Mouse (Mus musculus) limb, embryonic 11.5 days (tissue): ENCODE results near the gene Izumo2. TPM values are rescaled to one million over a fixed set of nuclear protein-coding genes. Genes with fewer than 3 reads are reported as not detected.
A peak's percentile ranks its signal among the peaks of the same experiment; 100 is the strongest.

Experiments used
- ATAC-seq: fragments of 200-750 bp; cut with Nextera tagmentation; 2 replicates; pipeline ENCODE4 v1.8.0; 2017; ENCODE audit warnings: low read depth; ENCODE audit not compliant: insufficient number of reproducible peaks, low FRiP score, low TSS enrichment
- DNase-seq: peaks from one replicate; pipeline ENCODE4 v3.0.0-alpha.2; 2015; ENCODE audit warnings: low spot score
- H3K27ac ChIP-seq: fragments of 300-500 bp; sonication (generic); replicated peaks from 2 replicates; pipeline ENCODE4 v1.5.1; 2014; ENCODE audit warnings: low read depth, mild to moderate bottlenecking, low read length
- H3K27me3 ChIP-seq: fragments of 300-500 bp; sonication (generic); 2 replicates; pipeline ENCODE4 v1.6.1; 2014; ENCODE audit warnings: mild to moderate bottlenecking, low read length, mixed read lengths; ENCODE audit not compliant: control insufficient read depth, insufficient read depth
- H3K36me3 ChIP-seq: fragments of 300-500 bp; sonication (generic); 2 replicates; pipeline ENCODE4 v1.6.1; 2014; ENCODE audit warnings: mild to moderate bottlenecking, low read length, moderate library complexity, mixed read lengths; ENCODE audit not compliant: control insufficient read depth, insufficient read depth
- H3K4me1 ChIP-seq: fragments of 300-500 bp; sonication (generic); 2 replicates; pipeline ENCODE4 v1.6.1; 2014; ENCODE audit warnings: low read length, mixed read lengths; ENCODE audit not compliant: control insufficient read depth, insufficient read depth
- H3K4me2 ChIP-seq: fragments of 300-500 bp; sonication (generic); 2 replicates; pipeline ENCODE4 v1.6.1; 2014; ENCODE audit warnings: low read depth, mild to moderate bottlenecking, moderate library complexity; ENCODE audit not compliant: severe bottlenecking
- H3K4me3 ChIP-seq: fragments of 300-500 bp; sonication (generic); 2 replicates; pipeline ENCODE4 v1.5.1; 2014; ENCODE audit warnings: low read depth, low read length
- H3K9ac ChIP-seq: fragments of 300-500 bp; sonication (generic); 2 replicates; pipeline ENCODE4 v1.6.1; 2014; ENCODE audit warnings: mild to moderate bottlenecking, low read length
- H3K9me3 ChIP-seq: fragments of 300-500 bp; sonication (generic); 2 replicates; pipeline ENCODE4 v1.6.1; 2016; ENCODE audit warnings: low read length; ENCODE audit not compliant: control insufficient read depth
- WGBS: fragments of 180-500 bp; shearing (Covaris S2); extraction: QIAGEN DNeasy Blood & Tissue Kit; methylation state at CpG from one replicate; pipeline ENCODE4 v1.1.7; 2014; 5-methylcytosine and 5-hydroxymethylcytosine counted together
- polyA plus RNA-seq: library from polyadenylated mRNA; unstranded; fragments of >200 nt; fragmentation: Nextera tagmentation; extraction: Ambion mirVana; gene quantifications from 2 replicates; pipeline ENCODE4 v1.2.1, GENCODE M21; 2014

The Izumo2 gene
- polyA plus RNA-seq, 1 experiment from 2014 or later: not detected

- ATAC-seq (no peak), DNase-seq (no peak)
- Histone ChIP-seq H3K27ac (no peak overlapping the region), H3K9me3 (no peaks in the 10 kb centered on the region), H3K36me3 (no peaks in the 10 kb centered on the region), H3K4me3 (no peak overlapping the region), H3K9ac (no peak overlapping the region), H3K4me2 (no peak overlapping the region), H3K27me3 (no peaks in the 10 kb centered on the region), H3K4me1 (no peaks in the 10 kb centered on the region)
- WGBS: 74% methylated on average over 17 of the region's 17 CpGs
Measured at GRCm38 (mm10) chr7:44685531-44686402, 22.8 kb upstream of the Izumo2 start.

GRCm38 (mm10) chr7:44688890-44689289, 19.7 kb upstream of the Izumo2 start:
- Histone ChIP-seq H3K27me3 (no peaks in the 10 kb centered on the region), H3K4me3 (no peak overlapping the region), H3K36me3 (no peaks in the 10 kb centered on the region), H3K4me1 (no peaks in the 10 kb centered on the region), H3K4me2 (no peak overlapping the region), H3K9ac (no peak overlapping the region), H3K9me3 (no peaks in the 10 kb centered on the region), H3K27ac (no peak overlapping the region)
- no peak for DNase-seq
- 77% methylated on average over 3 of the region's 3 CpGs for WGBS
- ATAC-seq: no peak

- H3K36me3 ChIP-seq: no peaks in the 10 kb centered on the region
Measured at GRCm38 (mm10) chr7:44689331-44689730, 19.2 kb upstream of the Izumo2 start.

GRCm38 (mm10) chr7:44693427-44694175, 14.9 kb upstream of the Izumo2 start:
- no peaks in the 10 kb centered on the region for H3K27me3 ChIP-seq
- H3K9ac ChIP-seq: no peak overlapping the region
- peaks cover 5% of the 10 kb centered on the region; the same call in 1 of the 2 replicates for H3K4me1 ChIP-seq
- DNase-seq (no peak), ATAC-seq (no peak)
- no peaks in the 10 kb centered on the region for H3K36me3 ChIP-seq
- H3K27ac ChIP-seq: no peak overlapping the region
- 70% methylated on average over 10 of the region's 10 CpGs for WGBS
- no peak overlapping the region for H3K4me2 ChIP-seq
- H3K9me3 ChIP-seq: no peaks in the 10 kb centered on the region
- H3K4me3 ChIP-seq: no peak overlapping the region

More at GRCm38 (mm10) chr7:44689331-44689730, 19.2 kb upstream of the Izumo2 start:
- 93% methylated on average over 7 of the region's 7 CpGs for WGBS
- H3K27ac ChIP-seq: no peak overlapping the region
- H3K27me3 ChIP-seq: no peaks in the 10 kb centered on the region
- H3K4me3 ChIP-seq: no peak overlapping the region
- H3K9me3 ChIP-seq: no peaks in the 10 kb centered on the region
- ATAC-seq (no peak), DNase-seq (no peak)
- no peaks in the 10 kb centered on the region for H3K4me1 ChIP-seq
- H3K4me2 ChIP-seq: no peak overlapping the region
- no peak overlapping the region for H3K9ac ChIP-seq

- no peaks in the 10 kb centered on the region for H3K9me3 ChIP-seq
- H3K4me2 ChIP-seq: no peak overlapping the region
- H3K4me1 ChIP-seq: peaks cover 5% of the 10 kb centered on the region; the same call in 1 of the 2 replicates
- no peak overlapping the region for H3K4me3 ChIP-seq
- DNase-seq: no peak
- ATAC-seq: no peak
- H3K36me3 ChIP-seq: no peaks in the 10 kb centered on the region
- 79% methylated on average over 4 of the region's 4 CpGs for WGBS
- no peak overlapping the region for H3K9ac ChIP-seq
- H3K27me3 ChIP-seq: no peaks in the 10 kb centered on the region
- H3K27ac ChIP-seq: no peak overlapping the region
Measured at GRCm38 (mm10) chr7:44695223-44695622, 13.3 kb upstream of the Izumo2 start.

- WGBS: 15% methylated on average over 20 of the region's 20 CpGs
- H3K4me3 ChIP-seq: no peak overlapping the region
- peak; percentile 25 for DNase-seq
- no peaks in the 10 kb centered on the region for H3K36me3 ChIP-seq
- no peaks in the 10 kb centered on the region for H3K9me3 ChIP-seq
- peaks cover 5% of the 10 kb centered on the region; the same call in 1 of the 2 replicates for H3K4me1 ChIP-seq
- H3K27ac ChIP-seq: no peak overlapping the region
- no peaks in the 10 kb centered on the region for H3K27me3 ChIP-seq
- H3K9ac ChIP-seq: no peak overlapping the region
- no peak for ATAC-seq
- H3K4me2 ChIP-seq: no peak overlapping the region
Measured at GRCm38 (mm10) chr7:44697191-44697710, 11.3 kb upstream of the Izumo2 start.

- DNase-seq: no peak
- Histone ChIP-seq H3K4me3 (no peak overlapping the region), H3K9me3 (no peaks in the 10 kb centered on the region), H3K4me1 (peaks cover 5% of the 10 kb centered on the region; the same call in 1 of the 2 replicates), H3K27ac (no peak overlapping the region), H3K36me3 (no peaks in the 10 kb centered on the region), H3K4me2 (no peak overlapping the region), H3K9ac (no peak overlapping the region), H3K27me3 (no peaks in the 10 kb centered on the region)
- 60% methylated on average over 7 of the region's 7 CpGs for WGBS
- ATAC-seq: no peak
Measured at GRCm38 (mm10) chr7:44697980-44698379, 10.6 kb upstream of the Izumo2 start.

- no peaks in the 10 kb centered on the region for H3K9me3 ChIP-seq
- H3K4me2 ChIP-seq: no peak overlapping the region
- no peak overlapping the region for H3K9ac ChIP-seq
- peak; percentile 25 for DNase-seq
- H3K4me1 ChIP-seq: peaks cover 4% of the 10 kb centered on the region; the same call in 1 of the 2 replicates
- ATAC-seq: no peak
- H3K27me3 ChIP-seq: no peaks in the 10 kb centered on the region
- H3K4me3 ChIP-seq: no peak overlapping the region
- WGBS: 9% methylated on average over 6 of the region's 6 CpGs
- no peak overlapping the region for H3K27ac ChIP-seq
- no peaks in the 10 kb centered on the region for H3K36me3 ChIP-seq
Measured at GRCm38 (mm10) chr7:44701921-44702320, 6.6 kb upstream of the Izumo2 start.
